Mouse (Mus musculus): ENCODE measurements at regions not wholly inside any gene's neighbourhood (a gene's known extent, or its start where the extent isn't known, plus 50 kb on each side); places are given as distances from the start of the nearest gene placed in this dataset.

- Histone ChIP-seq H3K4me1 (ENCODE audit: control insufficient read depth, insufficient read depth, low read length) (no peaks in the 10 kb centered on the region), H3K4me3 (replicated peaks; ENCODE audit: extremely low read depth, low read depth, low read length) (no peak overlapping the region)
- 85% methylated on average over 7 of the region's 7 CpGs for WGBS
- no peak for DNase-seq
- TF ChIP-seq POLR2A (IDR thresholded peaks at IDR 0.05; ENCODE audit: borderline replicate concordance, extremely low read depth, low read depth, low read length): no peak
- no peak for TF ChIP-seq CTCF (IDR thresholded peaks at IDR 0.05; ENCODE audit: insufficient read depth, low read length)
Observed at GRCm38 (mm10) chr1:164637901-164638462, 158.5 kb upstream of the Dpt start.

DNA sequence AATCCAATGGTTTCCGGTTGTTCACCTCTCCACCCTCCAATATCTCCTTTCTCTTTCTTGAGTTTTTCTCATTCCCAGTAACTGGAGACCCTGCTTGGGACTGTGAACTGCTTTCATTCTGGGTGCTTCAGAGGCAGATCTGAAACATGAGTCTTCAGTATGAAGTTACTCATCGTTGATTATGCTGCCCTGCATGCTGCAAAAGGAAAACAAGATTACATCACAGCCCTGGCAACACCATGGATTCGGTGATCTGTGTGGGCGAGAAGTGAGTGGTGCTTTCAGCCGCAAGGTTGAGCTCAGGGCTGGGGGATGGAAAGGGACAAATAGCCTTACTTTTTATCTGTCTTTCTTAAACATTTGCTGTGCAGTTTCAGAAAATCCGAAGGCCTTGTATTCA lies 164.8 kb upstream of the Dpt start:
- 64% methylated on average over 6 of the region's 6 CpGs for WGBS
- Histone ChIP-seq H3K4me3 (replicated peaks; ENCODE audit: extremely low read depth, low read depth, low read length) (no peak overlapping the region), H3K4me1 (ENCODE audit: control insufficient read depth, insufficient read depth, low read length) (no peaks in the 10 kb centered on the region)
- DNase-seq: no peak
- TF ChIP-seq CTCF (IDR thresholded peaks at IDR 0.05; ENCODE audit: insufficient read depth, low read length): no peak
- no peak for TF ChIP-seq POLR2A (IDR thresholded peaks at IDR 0.05; ENCODE audit: borderline replicate concordance, extremely low read depth, low read depth, low read length)

DNA sequence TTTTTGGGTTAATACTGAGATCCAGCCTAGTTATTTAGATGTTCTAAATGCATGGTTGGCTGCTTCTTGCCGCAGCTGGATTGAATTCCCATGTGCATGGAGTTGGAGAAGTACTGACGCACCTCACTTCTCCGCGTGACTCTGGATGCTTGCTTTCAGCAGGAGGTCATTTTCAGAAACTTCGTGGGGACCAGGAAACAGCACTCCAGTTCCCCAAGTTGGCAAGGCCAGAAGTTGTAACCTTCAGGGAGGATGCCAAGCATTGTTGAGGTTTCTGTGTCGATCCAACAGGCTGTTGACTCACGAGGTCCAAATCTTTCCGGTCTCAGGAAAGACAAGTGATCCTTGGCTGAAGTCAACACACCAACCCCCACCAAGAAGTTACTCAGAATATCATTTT lies 167.6 kb upstream of the Dpt start:
- WGBS: 57% methylated on average over 8 of the region's 8 CpGs
- DNase-seq: peak; percentile 48

GRCm38 (mm10) chr1:164622946-164623345 lies 164.8 kb upstream of the Atp1b1 start:
- H3K4me3 ChIP-seq (replicated peaks; ENCODE audit: extremely low read depth, low read depth, low read length): no peak overlapping the region
- no peaks in the 10 kb centered on the region for H3K4me1 ChIP-seq (ENCODE audit: control insufficient read depth, insufficient read depth, low read length)
- TF ChIP-seq POLR2A (IDR thresholded peaks at IDR 0.05; ENCODE audit: borderline replicate concordance, extremely low read depth, low read depth, low read length): no peak
- no peak for TF ChIP-seq CTCF (IDR thresholded peaks at IDR 0.05; ENCODE audit: insufficient read depth, low read length)
- 90% methylated on average over 4 of the region's 4 CpGs for WGBS
- DNase-seq: no peak

More for the DNA sequence above, 167.6 kb upstream of the Dpt start:
- no peak overlapping the region for H3K4me3 ChIP-seq (replicated peaks; ENCODE audit: extremely low read depth, low read depth, low read length)
- H3K4me1 ChIP-seq (ENCODE audit: control insufficient read depth, insufficient read depth, low read length): no peaks in the 10 kb centered on the region
- TF ChIP-seq POLR2A (IDR thresholded peaks at IDR 0.05; ENCODE audit: borderline replicate concordance, extremely low read depth, low read depth, low read length) (no peak), CTCF (IDR thresholded peaks at IDR 0.05; ENCODE audit: insufficient read depth, low read length) (no peak)

- no peak for TF ChIP-seq POLR2A (IDR thresholded peaks at IDR 0.05; ENCODE audit: borderline replicate concordance, extremely low read depth, low read depth, low read length)
- no peak for TF ChIP-seq CTCF (IDR thresholded peaks at IDR 0.05; ENCODE audit: insufficient read depth, low read length)
- H3K4me3 ChIP-seq (replicated peaks; ENCODE audit: extremely low read depth, low read depth, low read length): no peak overlapping the region
- WGBS: 91% methylated on average over 3 of the region's 3 CpGs
Observed at GRCm38 (mm10) chr1:164622417-164622816, 164.3 kb upstream of the Atp1b1 start.

DNA sequence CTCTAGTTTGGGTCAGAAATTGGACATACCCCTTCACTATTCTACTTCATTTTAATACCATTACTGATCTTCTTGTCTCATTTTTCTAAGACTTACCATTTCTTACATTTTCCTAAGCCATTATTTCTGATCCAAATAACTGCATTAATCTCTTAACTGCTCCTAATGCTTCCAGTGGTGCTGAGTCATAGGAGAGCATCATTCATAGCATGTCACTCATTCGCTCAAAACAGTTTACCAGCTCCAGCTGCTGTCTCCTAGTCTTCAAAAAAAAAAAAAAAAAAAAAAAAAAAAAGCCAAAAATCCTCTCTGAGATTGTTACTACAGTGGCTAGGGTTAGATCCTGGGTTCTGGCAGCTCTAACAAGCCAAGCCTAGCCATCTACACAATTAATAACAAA lies 162.0 kb upstream of the Atp1b1 start:
- TF ChIP-seq POLR2A (IDR thresholded peaks at IDR 0.05; ENCODE audit: borderline replicate concordance, extremely low read depth, low read depth, low read length) (no peak), CTCF (IDR thresholded peaks at IDR 0.05; ENCODE audit: insufficient read depth, low read length) (no peak)

More at GRCm38 (mm10) chr1:164622417-164622816, 164.3 kb upstream of the Atp1b1 start:
- no peaks in the 10 kb centered on the region for H3K4me1 ChIP-seq (ENCODE audit: control insufficient read depth, insufficient read depth, low read length)
- no peak for DNase-seq

GRCm38 (mm10) chr1:164617871-164618270 lies 159.7 kb upstream of the Atp1b1 start:
- no peak for DNase-seq
- no peaks in the 10 kb centered on the region for H3K4me1 ChIP-seq (ENCODE audit: control insufficient read depth, insufficient read depth, low read length)
- no peak overlapping the region for H3K4me3 ChIP-seq (replicated peaks; ENCODE audit: extremely low read depth, low read depth, low read length)
- TF ChIP-seq CTCF (IDR thresholded peaks at IDR 0.05; ENCODE audit: insufficient read depth, low read length): no peak
- no peak for TF ChIP-seq POLR2A (IDR thresholded peaks at IDR 0.05; ENCODE audit: borderline replicate concordance, extremely low read depth, low read depth, low read length)

More for the DNA sequence above, 162.0 kb upstream of the Atp1b1 start:
- H3K4me1 ChIP-seq (ENCODE audit: control insufficient read depth, insufficient read depth, low read length): no peaks in the 10 kb centered on the region
- 74% methylated on average over 1 of the region's 1 CpGs for WGBS
- DNase-seq: no peak
- H3K4me3 ChIP-seq (replicated peaks; ENCODE audit: extremely low read depth, low read depth, low read length): no peak overlapping the region

DNA sequence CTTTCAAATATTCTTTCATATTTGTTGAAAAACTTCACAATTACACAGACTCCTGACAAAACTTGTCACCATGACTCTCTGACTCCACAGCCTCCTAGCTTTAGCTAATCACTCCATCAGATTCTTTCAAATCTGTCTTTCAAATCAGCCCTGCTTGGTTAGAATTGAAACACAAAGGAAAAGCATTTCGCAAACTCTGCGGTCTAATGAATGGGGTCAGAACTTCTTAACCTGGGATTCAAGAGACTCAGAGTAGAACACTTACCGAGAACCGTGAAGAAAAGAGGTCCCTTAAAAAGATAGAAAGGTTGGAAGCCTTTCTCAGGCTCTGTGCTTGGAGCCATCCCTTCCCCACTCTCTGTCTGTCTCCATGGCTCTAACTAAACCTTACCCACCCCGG lies 148.9 kb upstream of the Atp1b1 start:
- H3K4me1 ChIP-seq (ENCODE audit: control insufficient read depth, insufficient read depth, low read length): no peaks in the 10 kb centered on the region; the same call in 1 of the 2 replicates
- TF ChIP-seq POLR2A (IDR thresholded peaks at IDR 0.05; ENCODE audit: borderline replicate concordance, extremely low read depth, low read depth, low read length) (no peak), CTCF (IDR thresholded peaks at IDR 0.05; ENCODE audit: insufficient read depth, low read length) (no peak)
- no peak overlapping the region for H3K4me3 ChIP-seq (replicated peaks; ENCODE audit: extremely low read depth, low read depth, low read length)
- DNase-seq: peak; percentile 11
- 65% methylated on average over 5 of the region's 5 CpGs for WGBS

- no peak overlapping the region for H3K4me3 ChIP-seq (replicated peaks; ENCODE audit: extremely low read depth, low read depth, low read length)
- no peak for TF ChIP-seq POLR2A (IDR thresholded peaks at IDR 0.05; ENCODE audit: borderline replicate concordance, extremely low read depth, low read depth, low read length)
- TF ChIP-seq CTCF (IDR thresholded peaks at IDR 0.05; ENCODE audit: insufficient read depth, low read length): no peak
- peak; percentile 9 for DNase-seq
- 53% methylated on average over 8 of the region's 8 CpGs for WGBS
- no peaks in the 10 kb centered on the region; the same call in 1 of the 2 replicates for H3K4me1 ChIP-seq (ENCODE audit: control insufficient read depth, insufficient read depth, low read length)
Observed at GRCm38 (mm10) chr1:164606141-164606754, 148.1 kb upstream of the Atp1b1 start.

DNA sequence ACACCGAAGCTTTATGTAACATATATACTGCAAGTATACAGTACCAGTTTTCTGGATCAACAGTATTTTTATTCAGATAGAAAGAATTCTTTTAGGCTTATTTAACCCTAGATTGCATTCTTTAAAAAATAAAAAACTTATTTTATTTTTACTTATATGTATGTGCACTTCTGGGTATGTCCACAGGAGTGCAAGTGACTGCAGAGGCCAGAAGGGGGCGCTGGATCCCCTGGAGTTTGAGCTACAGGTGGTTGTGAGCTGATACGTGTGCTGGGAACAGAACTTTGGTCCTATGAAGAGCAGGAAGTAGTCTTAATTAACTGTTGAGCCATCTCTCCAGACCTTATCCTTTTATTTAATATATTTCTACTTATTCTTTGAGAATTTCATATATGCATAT lies 145.3 kb upstream of the Atp1b1 start:
- no peak for DNase-seq
- Histone ChIP-seq H3K4me3 (replicated peaks; ENCODE audit: extremely low read depth, low read depth, low read length) (no peak overlapping the region), H3K4me1 (ENCODE audit: control insufficient read depth, insufficient read depth, low read length) (no peaks in the 10 kb centered on the region; the same call in 1 of the 2 replicates)
- no peak for TF ChIP-seq POLR2A (IDR thresholded peaks at IDR 0.05; ENCODE audit: borderline replicate concordance, extremely low read depth, low read depth, low read length)
- no peak for TF ChIP-seq CTCF (IDR thresholded peaks at IDR 0.05; ENCODE audit: insufficient read depth, low read length)
- WGBS: 71% methylated on average over 3 of the region's 3 CpGs
